Mouse (Mus musculus) kidney, adult 2 months (tissue): Measurements from ENCODE around the gene Trip13.
A peak's percentile ranks its signal among the peaks of the same experiment; 100 is the strongest.

ENCODE experiments used
- CTCF ChIP-seq: fragments of 200-500 bp; conservative IDR thresholded peaks from 2 replicates; pipeline ENCODE4 v1.5.1; 2011; ENCODE audit warnings: low read depth, mild to moderate bottlenecking, control low read depth, low read length, moderate library complexity, mixed read lengths; ENCODE audit not compliant: insufficient read depth, insufficient read length
- POLR2A ChIP-seq: fragments of 200-500 bp; IDR thresholded peaks from one replicate; pipeline ENCODE4 v1.6.1; 2011; ENCODE audit warnings: low read depth, low read length, control low read depth

DNA sequence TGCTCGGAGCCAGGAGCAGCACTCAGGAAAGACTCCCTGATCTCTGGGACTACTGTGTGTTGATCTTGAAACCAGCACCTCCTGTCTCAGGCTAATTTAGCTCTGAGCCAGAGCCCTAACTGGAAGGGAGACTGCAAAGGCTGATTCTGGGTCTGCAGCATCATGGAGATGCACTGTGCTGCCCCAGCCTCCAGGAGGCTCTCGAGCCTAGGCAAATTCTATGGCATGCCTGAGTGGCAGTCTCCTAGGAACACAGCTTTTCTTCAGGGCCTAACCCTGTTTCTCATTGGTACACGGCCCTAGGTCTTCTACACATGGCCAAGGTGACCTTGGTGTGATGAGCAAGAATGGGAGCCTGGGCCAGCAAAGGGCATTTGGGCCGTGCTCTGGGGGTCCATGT is 23.6 kb upstream of the Trip13 start:
- TF ChIP-seq POLR2A, result no peak
- peak; percentile 36; the same call in 1 of the 2 replicates for TF ChIP-seq CTCF
